Mouse (Mus musculus): ENCODE measurements around the gene Zfpm1. TPM values are rescaled to one million over a fixed set of nuclear protein-coding genes. Genes with fewer than 3 reads are reported as not detected.

Zfpm1 gene
- total RNA-seq, 1 experiment from 2014 or later, result 7.9 TPM

GRCm38 (mm10) chr8:122273152-122273551 lies 8.8 kb upstream of the Zfpm1 start:
- ATAC-seq (replicated peaks; ENCODE audit: insufficient number of reproducible peaks, low FRiP score, low TSS enrichment, poor library complexity, severe bottlenecking), result peak; percentile 69

GRCm38 (mm10) chr8:122273826-122274225 lies 8.1 kb upstream of the Zfpm1 start:
- no peak for ATAC-seq (replicated peaks; ENCODE audit: insufficient number of reproducible peaks, low FRiP score, low TSS enrichment, poor library complexity, severe bottlenecking)

- no peak for ATAC-seq (replicated peaks; ENCODE audit: insufficient number of reproducible peaks, low FRiP score, low TSS enrichment, poor library complexity, severe bottlenecking)
These were observed 7.1 kb upstream of the Zfpm1 start for GRCm38 (mm10) chr8:122274651-122275391.

- no peak for ATAC-seq (replicated peaks; ENCODE audit: insufficient number of reproducible peaks, low FRiP score, low TSS enrichment, poor library complexity, severe bottlenecking)
These were observed 5.6 kb upstream of the Zfpm1 start for GRCm38 (mm10) chr8:122276308-122276707.

- ATAC-seq (replicated peaks; ENCODE audit: insufficient number of reproducible peaks, low FRiP score, low TSS enrichment, poor library complexity, severe bottlenecking), result no peak
These were observed 4.5 kb upstream of the Zfpm1 start for GRCm38 (mm10) chr8:122277204-122277995.

GRCm38 (mm10) chr8:122280156-122280555 lies 1.8 kb upstream of the Zfpm1 start:
- no peak for ATAC-seq (replicated peaks; ENCODE audit: insufficient number of reproducible peaks, low FRiP score, low TSS enrichment, poor library complexity, severe bottlenecking)

GRCm38 (mm10) chr8:122280588-122281316 lies 1.2 kb upstream of the Zfpm1 start:
- no peak for ATAC-seq (replicated peaks; ENCODE audit: insufficient number of reproducible peaks, low FRiP score, low TSS enrichment, poor library complexity, severe bottlenecking)

GRCm38 (mm10) chr8:122281317-122282034 lies 465 bp upstream of the Zfpm1 start:
- peak; percentile 78 for ATAC-seq (replicated peaks; ENCODE audit: insufficient number of reproducible peaks, low FRiP score, low TSS enrichment, poor library complexity, severe bottlenecking)

- no peak for ATAC-seq (replicated peaks; ENCODE audit: insufficient number of reproducible peaks, low FRiP score, low TSS enrichment, poor library complexity, severe bottlenecking)
These were observed 787 bp downstream of the Zfpm1 start for GRCm38 (mm10) chr8:122282501-122283355.

- ATAC-seq (replicated peaks; ENCODE audit: insufficient number of reproducible peaks, low FRiP score, low TSS enrichment, poor library complexity, severe bottlenecking), result no peak
These were observed 1.6 kb downstream of the Zfpm1 start for GRCm38 (mm10) chr8:122283356-122284202.

GRCm38 (mm10) chr8:122284203-122284658 lies 2.3 kb downstream of the Zfpm1 start:
- ATAC-seq (replicated peaks; ENCODE audit: insufficient number of reproducible peaks, low FRiP score, low TSS enrichment, poor library complexity, severe bottlenecking), result no peak

- ATAC-seq (replicated peaks; ENCODE audit: insufficient number of reproducible peaks, low FRiP score, low TSS enrichment, poor library complexity, severe bottlenecking), result no peak
These were observed 2.8 kb downstream of the Zfpm1 start for GRCm38 (mm10) chr8:122284659-122285261.

GRCm38 (mm10) chr8:122285727-122286126 lies 3.8 kb downstream of the Zfpm1 start:
- no peak for ATAC-seq (replicated peaks; ENCODE audit: insufficient number of reproducible peaks, low FRiP score, low TSS enrichment, poor library complexity, severe bottlenecking)

GRCm38 (mm10) chr8:122286899-122287298 lies 5.0 kb downstream of the Zfpm1 start:
- no peak for ATAC-seq (replicated peaks; ENCODE audit: insufficient number of reproducible peaks, low FRiP score, low TSS enrichment, poor library complexity, severe bottlenecking)

GRCm38 (mm10) chr8:122287742-122288141 lies 5.8 kb downstream of the Zfpm1 start:
- ATAC-seq (replicated peaks; ENCODE audit: insufficient number of reproducible peaks, low FRiP score, low TSS enrichment, poor library complexity, severe bottlenecking), result no peak

GRCm38 (mm10) chr8:122288344-122288743 lies 6.4 kb downstream of the Zfpm1 start:
- ATAC-seq (replicated peaks; ENCODE audit: insufficient number of reproducible peaks, low FRiP score, low TSS enrichment, poor library complexity, severe bottlenecking), result no peak

- ATAC-seq (replicated peaks; ENCODE audit: insufficient number of reproducible peaks, low FRiP score, low TSS enrichment, poor library complexity, severe bottlenecking), result no peak
These were observed 9.1 kb downstream of the Zfpm1 start for GRCm38 (mm10) chr8:122291075-122291474.
